Mouse (Mus musculus): Measurements from ENCODE around the gene Pus3. TPM values are rescaled to one million over a fixed set of nuclear protein-coding genes. Genes with fewer than 3 reads are reported as not detected.

Pus3 gene
- 5.2 and 6.0 TPM in 2 replicates for polyA plus RNA-seq (2021; fragmentation: Nextera tagmentation)
- long read RNA-seq, experiment 1, transcript Pus3-201 (4 exons, 2,019 nt) = major isoform, 25 of 46 reads
- long read RNA-seq, experiment 1, partial matches to known transcripts = 16 of 46 reads
- long read RNA-seq, experiment 1, other reads (novel, unspliced or antisense) = 4 of 46 reads
- long read RNA-seq, experiment 2, partial matches to known transcripts = 7 of 12 reads
- long read RNA-seq, experiment 2, other reads (novel, unspliced or antisense) = 1 of 12 reads

GRCm38 (mm10) chr9:35558257-35559008 is at the start of gene Pus3, which contains the start of gene Ddx25:
Pus3 (plus strand) TSS chr9:35558595.
Ddx25 (minus strand) TSS chr9:35558528.

DNA sequence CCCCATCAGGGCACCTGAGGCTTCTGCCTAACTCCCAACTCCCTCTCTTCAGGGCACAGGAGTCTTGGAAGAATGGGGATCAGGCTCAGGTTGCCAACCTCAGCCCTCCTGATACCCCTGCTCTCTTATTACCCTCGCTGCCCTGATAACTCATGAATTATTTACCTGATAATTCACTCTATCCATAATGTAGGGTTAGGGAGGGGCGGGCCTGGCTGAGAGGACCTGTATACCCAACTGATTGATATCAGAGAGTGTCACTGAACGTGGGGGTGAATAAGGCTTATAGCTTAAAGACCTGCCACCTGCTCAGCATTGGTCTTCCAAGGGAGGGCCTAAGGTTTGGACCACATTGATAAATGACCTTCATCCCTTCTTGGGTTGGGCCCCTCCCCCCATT is 40.2 kb upstream of the Pus3 start, which contains the start of gene Gm1113:
Gene Gm1113 (minus strand): TSS at position 101 of the 400 bp plus-strand sequence.

DNA sequence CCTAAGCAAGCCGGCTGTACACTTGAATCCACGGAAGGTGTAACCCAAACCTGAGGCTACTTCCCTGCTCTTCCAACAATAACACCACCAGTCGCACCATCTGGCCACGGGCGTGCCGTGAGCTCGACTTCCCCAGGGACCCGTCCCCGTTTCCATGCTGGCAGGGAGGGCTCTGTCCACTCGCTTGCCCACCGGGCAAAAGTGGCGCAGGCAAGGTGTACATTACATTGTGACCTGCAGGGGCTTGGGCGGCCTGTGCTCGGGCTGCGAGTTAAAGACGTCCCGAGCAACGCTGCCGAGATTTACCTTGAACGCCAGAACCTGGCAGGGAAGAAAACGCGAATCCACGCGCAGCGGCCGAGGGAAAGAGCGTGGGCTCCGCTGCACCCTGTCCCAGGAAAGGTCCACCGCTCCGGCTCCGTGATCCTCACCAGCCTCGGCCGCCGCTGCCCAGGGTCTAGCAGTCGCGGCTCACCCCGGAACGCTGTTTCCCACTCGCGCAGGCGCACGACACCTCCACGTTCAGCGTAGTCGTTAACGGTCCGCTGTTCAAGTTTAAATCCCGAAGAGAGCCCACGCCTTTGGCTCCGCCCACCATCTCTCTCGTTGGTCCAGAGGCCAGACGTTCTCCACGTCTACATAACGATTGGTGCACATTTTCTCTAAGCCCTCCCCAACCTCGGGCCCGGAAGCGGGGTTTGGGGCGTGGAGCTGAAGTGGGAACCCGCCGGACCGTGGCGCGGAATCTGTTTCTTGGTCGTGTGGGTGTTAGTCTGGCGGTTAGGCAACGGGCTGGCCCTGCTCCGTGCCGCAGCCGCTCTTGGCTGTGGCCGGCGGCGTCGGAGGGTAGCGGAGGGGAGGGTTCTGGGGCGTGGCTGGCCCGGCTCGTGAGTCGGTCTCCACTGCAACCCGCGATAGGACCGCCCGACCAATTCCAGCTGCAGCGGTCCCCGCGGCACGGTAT is 11.5 kb downstream of the Pus3 start, which contains the start of the genes Pate2 and Hyls1:
Gene Pate2 (plus strand): TSS at position 714 of the 964 bp plus-strand sequence.
Gene Hyls1 (minus strand): TSS at position 828 of the 964 bp plus-strand sequence.

GRCm38 (mm10) chr9:35611841-35612240 is 53.4 kb downstream of the Pus3 start, which contains the start of gene Pate4:
Pate4 (minus strand) TSS chr9:35611941.

Other genes with a start within 250 kb of the Pus3 start
- 0.59 and 0.90 TPM in 2 replicates for gene Cdon, start 137.5 kb upstream of the Pus3 start, polyA plus RNA-seq (2021; fragmentation: Nextera tagmentation)
- gene Gm1113, start 40.3 kb upstream of the Pus3 start, polyA plus RNA-seq (2021; fragmentation: Nextera tagmentation) = not detected in 2 replicates
- 17.3 and 19.1 TPM in 2 replicates for gene Ddx25, start 67 bp upstream of the Pus3 start, polyA plus RNA-seq (2021; fragmentation: Nextera tagmentation)
- gene Pate2, start 11.7 kb downstream of the Pus3 start, polyA plus RNA-seq (2021; fragmentation: Nextera tagmentation) = 0.21 TPM in 1 of 2 replicates, not detected in the other
- 3.8 and 4.2 TPM in 2 replicates for gene Hyls1, start 11.8 kb downstream of the Pus3 start, polyA plus RNA-seq (2021; fragmentation: Nextera tagmentation)
- not detected in 2 replicates for gene Pate4, start 53.3 kb downstream of the Pus3 start, polyA plus RNA-seq (2021; fragmentation: Nextera tagmentation)
- not detected in 2 replicates for gene Pate3, start 89.6 kb downstream of the Pus3 start, polyA plus RNA-seq (2021; fragmentation: Nextera tagmentation)
- not detected in 2 replicates for gene Pate1, start 128.8 kb downstream of the Pus3 start, polyA plus RNA-seq (2021; fragmentation: Nextera tagmentation)
- not detected in 2 replicates for gene Gm17677, start 182.5 kb downstream of the Pus3 start, polyA plus RNA-seq (2021; fragmentation: Nextera tagmentation)
- not detected in 2 replicates for gene Gm17727, start 219.5 kb downstream of the Pus3 start, polyA plus RNA-seq (2021; fragmentation: Nextera tagmentation)
- not detected in 2 replicates for gene Gm27235, start 231.5 kb downstream of the Pus3 start, polyA plus RNA-seq (2021; fragmentation: Nextera tagmentation)
- gene D730048I06Rik, start 231.5 kb downstream of the Pus3 start, polyA plus RNA-seq (2021; fragmentation: Nextera tagmentation) = not detected in 2 replicates

Measured in left cerebral cortex, adult 6 months (tissue).